Mouse (Mus musculus) CH12F3 (cell line): ENCODE data around the gene Rps6kl1.

Source experiments
- in situ Hi-C: fragments of 300-500 bp; cut with MboI; formaldehyde crosslinking; loops from 2 replicates; pipeline ENCODE4 v1.14.3; 2020; ENCODE audit warnings: low sequenced_read_pairs

The Rps6kl1 gene

DNA sequence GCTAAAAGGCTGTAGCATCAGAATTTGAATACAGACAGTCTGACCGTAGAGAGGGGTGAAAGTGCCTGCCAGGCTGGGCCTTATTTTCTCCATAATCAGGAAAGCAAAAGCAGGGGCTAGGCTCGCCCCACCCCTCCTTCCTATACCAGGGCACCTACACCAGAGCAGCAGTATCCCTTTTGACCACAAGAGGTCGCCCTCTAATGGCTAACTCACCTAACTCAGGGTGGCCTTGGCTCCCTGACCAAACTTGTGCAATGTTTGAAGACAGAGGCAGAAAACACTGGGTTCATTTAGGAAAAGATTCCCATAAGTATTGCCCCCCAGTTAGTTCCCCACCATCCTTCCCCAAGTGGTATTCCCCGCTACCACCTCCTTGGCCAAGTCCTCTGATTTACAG is 8.3 kb downstream of the Rps6kl1 start:
- in situ Hi-C loops, result no loop called here

DNA sequence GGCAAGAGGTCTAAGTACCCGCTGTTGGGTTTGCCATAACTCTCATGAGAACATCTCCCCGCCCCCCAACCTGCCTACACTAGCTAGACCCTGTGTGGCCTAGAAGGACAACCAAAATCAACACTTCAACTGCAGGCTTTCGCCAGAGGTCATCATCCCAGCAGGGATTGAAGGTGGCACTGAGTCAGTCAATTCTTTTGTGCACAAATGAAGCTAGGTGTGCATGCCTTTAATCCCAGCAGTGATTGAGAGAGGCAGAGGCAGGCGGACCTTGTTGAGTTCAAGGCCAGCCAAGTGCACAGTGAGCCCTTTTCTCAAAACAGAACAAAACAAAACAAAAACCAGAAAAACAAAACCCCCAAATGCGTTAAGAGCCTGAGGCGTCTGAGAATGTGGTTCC is 10.0 kb downstream of the Rps6kl1 start:
- in situ Hi-C loops, result no loop called here

DNA sequence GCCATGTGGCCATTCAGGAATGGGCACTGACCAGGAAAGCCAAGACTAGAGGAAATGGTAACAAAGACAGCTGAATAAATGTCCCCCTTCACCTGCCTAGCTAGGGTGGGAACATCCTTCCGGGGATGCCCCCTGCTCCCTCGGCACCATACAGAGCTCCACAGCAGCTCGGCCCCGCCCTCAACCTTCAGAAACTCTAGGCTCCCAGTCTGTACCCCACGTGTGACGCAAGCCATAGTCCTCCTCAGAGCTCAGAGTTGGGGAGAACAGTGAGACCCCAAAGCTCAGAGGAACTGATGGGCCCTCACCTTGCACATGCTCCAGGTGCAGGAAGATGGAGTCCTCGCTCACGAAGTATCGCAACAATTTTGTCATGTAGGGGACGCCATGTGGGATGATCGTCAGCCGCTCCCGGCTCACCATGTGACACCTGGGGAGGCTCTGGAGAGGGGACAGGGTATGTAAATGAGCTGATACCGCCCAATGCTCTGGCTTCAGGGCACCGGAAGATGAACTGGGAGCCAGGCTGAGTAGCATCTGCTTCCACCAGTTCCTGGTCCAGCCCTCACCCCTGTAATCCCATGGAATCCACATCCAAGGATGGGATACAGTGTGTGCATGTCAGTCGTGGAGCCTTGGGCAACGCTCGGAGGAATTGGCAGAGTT is 10.9 kb downstream of the Rps6kl1 start:
- in situ Hi-C loops, result no loop called here

DNA sequence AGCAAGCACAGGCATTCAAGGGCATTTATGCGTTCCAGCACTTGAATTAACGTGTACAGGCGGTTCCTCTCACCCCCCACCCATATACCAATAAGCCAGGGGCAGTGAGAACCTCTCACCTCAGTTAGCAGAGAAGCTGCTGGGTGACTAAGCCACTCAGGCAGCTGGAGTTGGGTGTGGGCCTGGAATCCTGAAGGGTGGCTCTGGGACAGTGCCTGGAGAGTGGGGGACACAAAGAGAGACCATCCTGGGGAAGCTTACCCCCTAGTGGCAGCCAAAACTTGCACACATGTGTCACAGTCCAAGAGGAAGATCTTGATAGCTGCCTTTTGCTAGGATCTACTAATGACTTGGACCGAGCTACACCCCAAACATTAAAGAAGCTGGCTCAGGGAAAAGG is 14.4 kb downstream of the Rps6kl1 start:
- in situ Hi-C loops, result no loop called here

DNA sequence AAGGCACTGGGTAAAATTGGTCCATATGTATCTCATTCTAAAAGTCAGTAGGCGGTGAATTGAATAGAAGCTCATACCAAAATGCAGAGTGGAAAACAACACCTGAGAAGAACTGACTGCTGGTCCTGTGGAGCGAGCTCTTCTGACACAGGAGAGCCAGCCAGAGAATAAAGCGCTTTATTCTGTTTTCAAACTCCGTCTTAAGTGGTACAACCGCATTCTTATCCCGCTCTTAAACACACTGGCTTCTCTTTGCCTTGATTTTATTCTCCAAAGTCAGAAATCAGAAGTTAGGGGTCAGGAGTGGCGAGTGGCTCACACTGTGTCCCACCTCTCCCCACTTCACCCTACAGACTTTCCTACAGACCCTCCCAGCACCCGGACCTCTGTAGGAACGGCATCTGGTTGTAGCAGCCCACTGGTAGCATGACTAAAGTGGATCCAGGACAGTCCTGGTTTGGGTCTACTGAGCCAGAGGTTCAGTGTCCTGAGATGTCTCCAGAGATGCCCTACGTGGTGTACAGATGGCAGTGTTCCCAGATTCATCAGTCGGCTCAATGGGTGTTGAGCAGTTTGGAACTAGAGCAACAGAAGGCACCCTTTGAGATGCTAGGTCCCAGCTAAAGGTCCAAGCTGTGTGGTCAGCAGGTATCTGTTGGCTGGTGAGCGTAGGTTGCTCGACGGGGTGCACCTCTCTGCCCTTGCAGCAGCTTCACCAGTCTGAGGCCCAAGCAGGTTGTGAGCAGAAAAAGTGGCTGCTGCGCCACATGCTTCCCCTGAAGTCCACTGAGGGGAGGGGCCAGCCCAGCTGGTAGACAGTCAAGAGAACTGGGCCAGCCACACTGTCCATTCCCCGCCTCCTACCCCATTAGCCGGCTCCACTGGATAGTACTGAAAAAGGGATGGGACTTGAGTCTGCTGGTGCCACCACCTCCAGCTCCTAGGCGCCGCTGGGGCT is 15.3 kb downstream of the Rps6kl1 start:
- in situ Hi-C loops, result no loop called here

DNA sequence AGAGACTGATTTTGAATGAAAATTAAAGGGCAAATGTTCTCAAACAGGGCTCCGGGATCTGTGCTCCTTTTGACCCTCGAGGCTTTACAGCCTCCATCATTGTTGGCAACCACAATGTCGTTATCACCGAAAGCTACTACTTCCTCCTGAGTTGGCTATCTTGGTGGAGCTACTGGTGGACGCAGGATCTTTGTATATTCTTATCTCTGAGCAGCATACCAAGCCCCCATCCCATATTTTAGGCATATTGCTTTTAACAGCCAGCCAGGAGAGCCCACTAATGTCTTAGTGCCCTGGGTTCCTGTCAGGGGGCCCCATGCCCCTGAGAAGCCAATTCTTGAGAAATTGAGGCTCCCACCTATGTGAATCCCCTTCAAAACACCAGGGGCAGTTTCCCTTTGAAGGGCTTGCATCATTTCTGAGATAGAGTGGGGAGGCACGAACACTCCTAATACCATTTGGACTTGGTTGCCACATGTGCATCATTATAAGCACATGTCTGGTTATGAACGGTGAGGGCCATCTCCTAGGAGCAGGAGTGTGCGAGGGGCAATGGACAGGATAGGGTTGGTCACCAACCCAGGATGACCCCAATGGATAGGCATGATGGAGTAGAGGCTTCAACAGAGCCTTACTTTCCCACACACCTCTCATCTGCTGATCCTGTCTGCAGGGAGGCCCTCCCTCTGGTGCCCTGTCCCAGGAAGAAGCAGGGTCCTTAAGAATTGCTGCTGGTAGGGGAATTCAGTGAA is 16.8 kb downstream of the Rps6kl1 start:
- in situ Hi-C loops, result no loop called here

DNA sequence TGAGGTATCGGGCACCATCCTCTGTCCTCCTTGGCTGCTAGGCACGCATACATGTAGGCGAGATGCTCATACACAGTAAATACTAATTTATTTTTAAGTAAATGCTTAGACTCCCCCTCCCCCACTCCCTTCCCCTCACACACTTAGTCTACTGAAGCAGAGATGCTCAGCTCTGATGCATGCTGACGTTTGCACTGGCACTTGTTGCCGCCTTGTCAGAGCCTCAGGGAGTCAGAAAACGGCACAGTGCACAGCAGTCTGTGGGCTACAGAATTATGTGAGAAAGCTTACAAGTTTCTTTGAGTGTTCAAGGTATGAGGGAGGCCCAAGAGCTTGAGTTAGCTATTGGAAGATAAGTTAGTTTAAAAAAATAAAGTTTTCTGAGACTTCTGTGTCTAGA is 19.7 kb downstream of the Rps6kl1 start:
- in situ Hi-C loops, result no loop called here

DNA sequence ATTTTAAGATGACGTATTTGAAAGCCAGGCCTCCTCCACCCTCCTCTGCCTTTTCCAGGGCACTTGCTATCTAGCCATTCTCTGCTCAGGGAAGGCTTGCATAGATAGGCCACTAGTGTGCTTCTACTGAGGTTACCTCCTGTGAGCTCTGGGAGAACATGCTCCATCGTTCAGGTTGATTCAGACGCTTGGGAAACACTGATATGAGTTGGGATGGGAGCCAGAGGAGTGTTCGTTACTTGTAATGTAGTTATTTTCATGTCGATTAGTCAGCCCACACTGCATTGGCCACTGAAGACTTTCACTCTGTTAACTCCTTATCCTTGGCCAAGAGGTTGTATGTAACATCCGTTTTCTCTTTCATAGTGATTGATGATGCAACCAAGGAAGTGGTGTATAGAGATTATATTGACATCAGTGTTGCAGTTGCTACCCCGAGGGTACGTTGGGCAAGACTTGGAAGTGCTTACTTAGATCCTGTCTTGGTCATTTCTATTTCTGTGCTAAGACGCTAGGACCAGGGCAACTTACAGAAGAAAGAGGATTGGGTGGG is 21.6 kb downstream of the Rps6kl1 start:
- in situ Hi-C loops, result no loop called here

DNA sequence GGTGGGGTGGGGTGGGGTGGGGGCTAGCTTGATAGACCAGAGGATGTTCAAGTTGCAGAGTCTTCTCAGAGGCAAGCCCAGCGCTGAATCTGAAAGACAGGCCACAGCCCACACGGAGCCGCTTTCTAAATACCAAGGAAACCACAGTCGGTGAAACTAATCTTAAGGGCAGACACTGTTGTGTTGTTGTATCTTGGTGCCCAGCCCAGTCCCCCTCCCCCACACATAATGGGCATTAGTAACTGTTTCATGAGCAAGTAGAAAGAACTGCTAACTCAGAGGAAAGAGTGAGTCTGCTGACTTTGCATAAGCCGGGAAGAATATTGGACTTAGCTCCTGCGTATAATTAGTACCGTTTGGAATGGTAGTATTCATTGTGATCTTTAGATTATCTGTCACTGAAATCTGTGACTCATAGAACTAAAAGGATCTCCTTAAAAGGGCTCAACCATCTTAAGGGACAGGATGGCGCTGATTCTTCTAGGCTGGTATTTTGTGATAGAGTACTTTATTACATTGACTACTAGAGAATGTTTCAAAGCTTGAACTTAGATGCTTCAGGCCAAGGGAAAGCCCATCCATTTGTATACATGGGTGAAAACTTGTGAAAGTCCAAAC is 24.0 kb downstream of the Rps6kl1 start:
- in situ Hi-C loops, result no loop called here

DNA sequence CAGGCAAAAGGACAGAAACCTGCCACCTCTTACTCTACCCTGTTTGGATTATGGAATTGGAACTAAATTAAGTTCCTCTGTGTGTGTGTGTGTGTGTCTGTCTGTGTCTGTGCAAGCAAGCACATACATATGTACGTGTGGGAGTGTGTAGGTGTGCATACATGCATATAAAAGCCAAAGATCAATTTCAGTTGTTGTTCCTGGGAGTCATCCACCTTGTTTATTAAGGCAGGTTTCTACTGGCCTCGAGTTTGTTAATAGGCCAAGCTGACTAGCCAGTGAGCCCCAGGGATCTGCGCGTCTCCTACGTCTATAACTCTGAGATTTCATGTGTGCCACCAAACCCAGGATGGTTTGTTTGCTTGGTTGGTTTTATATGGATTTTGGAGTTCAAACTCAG is 26.3 kb downstream of the Rps6kl1 start:
- in situ Hi-C loops, result no loop called here

DNA sequence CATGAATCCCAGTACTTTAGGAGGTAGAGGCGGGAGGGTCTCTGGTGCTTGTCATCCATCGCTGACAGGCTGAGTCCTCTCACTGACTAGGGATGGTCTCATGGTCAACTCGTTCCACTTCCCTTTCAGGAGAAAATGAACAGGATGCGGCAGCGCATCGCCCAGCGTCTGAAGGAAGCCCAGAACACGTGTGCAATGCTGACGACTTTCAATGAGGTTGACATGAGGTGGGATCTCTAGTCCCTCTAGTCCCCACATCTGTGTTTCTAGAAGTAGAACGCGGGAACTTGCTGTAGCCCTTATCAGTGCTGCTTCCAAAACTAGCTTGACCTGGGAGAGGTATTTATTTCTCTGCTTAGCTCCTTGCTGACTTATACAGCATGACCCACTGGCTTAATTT is 27.4 kb downstream of the Rps6kl1 start:
- in situ Hi-C loops, result no loop called here

DNA sequence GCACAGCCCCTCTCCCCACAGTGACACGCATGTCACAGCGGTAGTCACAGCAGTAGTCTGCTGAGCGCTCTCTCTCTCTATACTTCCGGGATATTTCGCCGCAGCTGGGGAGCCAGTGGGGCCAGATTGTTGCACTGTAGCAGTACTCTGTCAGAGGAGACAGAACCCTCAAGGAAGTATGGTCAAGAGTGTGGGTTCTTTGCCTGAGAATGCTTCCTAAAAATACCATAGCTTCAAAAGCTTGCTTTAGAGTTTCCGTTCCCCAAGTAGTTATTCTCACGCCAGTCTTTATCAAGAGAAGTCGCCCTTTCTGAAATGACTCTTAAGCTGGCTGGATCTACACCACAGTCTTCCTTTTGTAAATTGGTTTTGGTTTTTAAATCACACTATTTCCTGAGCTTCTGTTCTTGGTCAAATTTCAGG is 27.9 kb downstream of the Rps6kl1 start:
- in situ Hi-C loops, result no loop called here

DNA sequence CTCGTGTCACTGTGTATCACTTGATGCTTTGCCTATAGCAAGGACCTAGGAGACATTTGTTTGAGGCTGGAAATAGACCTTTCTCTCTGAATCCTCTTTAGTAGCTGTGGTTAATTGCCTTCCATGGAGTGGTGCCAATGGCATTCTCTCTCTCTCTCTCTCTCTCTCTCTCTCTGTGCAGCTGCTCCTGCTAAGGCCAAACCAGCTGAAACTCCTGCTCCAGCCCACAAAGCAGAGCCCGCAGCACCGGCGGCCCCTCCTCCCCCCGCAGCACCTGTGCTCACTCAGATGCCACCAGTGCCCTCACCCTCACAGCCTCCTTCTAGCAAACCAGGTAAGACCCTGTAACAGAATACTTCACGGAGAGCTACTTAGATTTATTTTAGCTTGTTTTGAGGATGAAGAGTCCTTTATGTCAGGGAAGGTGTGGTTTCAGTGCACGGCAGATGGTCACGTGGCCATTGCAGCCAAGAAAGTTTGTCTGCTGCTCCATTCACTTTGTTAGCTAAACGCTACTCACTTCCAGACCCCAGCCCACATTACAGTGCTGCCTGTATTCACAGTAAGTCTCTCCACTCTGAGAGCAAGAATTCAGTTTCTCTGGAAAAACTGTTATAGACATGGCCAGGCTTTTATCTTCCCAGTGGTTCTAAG is 29.1 kb downstream of the Rps6kl1 start:
- in situ Hi-C loops, result no loop called here

DNA sequence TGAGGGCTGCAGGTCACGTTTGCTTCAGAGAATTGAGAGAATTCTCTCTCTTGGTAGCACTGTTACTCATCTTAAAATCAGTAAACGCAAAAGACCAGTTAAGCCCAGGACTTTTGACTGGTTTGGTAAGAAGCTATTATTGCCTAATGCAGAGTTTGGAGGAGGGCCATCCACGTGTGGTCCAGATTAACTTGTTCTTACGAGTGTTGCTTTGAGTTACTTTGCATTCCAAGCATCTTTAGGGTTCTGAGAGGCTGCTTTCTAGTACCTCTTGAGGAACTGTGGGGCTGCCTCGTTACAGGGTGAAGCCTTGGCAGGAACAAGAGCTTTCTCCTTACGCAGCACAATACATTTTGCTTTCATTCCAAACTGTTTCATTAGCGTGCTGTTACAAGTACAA is 35.4 kb downstream of the Rps6kl1 start:
- in situ Hi-C loops, result no loop called here

DNA sequence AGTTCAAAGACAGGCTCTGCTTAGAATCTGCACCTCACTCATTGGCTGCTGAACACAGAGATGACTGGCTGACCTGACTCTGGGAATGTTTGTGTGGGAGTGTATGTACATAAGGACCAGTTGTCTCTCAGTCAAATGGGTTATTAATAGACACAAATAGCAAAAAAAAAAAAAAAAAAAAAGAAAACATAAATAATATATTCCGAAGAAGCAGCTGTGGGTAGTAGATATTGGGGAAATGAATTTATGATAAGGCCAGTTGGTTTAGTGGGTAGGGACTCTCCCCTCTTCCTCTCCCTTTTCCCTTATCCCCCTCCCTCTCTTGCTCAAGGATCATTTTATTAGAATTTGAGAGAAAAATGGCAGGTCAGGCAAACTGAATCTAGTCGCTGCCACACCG is 37.1 kb downstream of the Rps6kl1 start:
- in situ Hi-C loops, result no loop called here

DNA sequence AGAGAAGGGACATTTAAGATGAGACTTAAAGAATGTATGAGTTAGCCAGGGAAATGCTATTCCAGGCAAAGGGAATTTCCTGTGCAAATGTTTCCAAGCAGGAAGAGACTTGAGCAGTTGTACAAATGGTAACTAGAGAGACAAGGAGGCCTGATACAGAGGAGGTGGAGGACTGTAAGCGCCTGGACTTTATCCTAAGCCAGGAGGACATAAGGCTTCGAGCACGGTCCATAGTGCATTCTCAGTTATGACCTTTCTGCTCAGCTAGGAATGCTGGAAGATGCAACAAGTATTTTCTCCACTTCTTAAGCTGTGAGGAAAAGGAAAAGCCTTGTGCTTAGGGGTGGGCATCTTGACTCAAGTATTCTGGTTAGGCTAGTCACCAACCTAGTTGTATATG is 37.7 kb downstream of the Rps6kl1 start:
- in situ Hi-C loops, result no loop called here

DNA sequence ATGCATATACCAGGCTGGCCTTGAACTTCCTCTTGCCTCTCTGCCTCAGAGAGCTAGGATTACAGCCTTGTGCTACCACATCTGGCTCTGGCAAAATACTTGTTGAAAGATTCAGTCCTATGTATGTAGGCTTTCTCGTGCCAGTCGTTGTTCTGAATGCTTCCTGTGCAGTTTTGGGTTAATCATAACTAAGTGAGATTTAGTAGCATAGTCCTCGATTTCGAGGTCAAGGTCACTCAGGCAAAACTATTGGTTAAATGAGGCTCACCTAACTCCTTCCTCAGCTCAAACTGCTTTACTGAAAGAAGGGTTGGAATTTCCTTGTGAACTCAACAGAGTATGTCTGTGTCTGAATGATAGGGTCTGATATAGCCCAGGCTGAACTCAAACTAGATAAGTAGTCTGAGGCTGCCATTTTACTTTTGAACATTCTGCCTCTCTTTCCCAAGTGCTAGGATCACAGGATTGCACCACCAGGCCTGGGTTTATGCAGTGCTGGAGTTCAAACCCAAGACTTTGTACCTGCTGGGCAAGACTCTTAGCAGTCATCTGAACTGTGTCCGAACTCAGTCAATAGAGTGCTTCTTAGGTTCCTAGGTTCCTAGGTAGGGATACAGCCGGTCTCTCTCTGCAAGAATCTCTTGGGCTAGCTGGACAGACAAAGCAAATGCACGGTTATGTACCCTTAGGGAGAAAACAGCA is 38.4 kb downstream of the Rps6kl1 start:
- in situ Hi-C loops, result no loop called here

DNA sequence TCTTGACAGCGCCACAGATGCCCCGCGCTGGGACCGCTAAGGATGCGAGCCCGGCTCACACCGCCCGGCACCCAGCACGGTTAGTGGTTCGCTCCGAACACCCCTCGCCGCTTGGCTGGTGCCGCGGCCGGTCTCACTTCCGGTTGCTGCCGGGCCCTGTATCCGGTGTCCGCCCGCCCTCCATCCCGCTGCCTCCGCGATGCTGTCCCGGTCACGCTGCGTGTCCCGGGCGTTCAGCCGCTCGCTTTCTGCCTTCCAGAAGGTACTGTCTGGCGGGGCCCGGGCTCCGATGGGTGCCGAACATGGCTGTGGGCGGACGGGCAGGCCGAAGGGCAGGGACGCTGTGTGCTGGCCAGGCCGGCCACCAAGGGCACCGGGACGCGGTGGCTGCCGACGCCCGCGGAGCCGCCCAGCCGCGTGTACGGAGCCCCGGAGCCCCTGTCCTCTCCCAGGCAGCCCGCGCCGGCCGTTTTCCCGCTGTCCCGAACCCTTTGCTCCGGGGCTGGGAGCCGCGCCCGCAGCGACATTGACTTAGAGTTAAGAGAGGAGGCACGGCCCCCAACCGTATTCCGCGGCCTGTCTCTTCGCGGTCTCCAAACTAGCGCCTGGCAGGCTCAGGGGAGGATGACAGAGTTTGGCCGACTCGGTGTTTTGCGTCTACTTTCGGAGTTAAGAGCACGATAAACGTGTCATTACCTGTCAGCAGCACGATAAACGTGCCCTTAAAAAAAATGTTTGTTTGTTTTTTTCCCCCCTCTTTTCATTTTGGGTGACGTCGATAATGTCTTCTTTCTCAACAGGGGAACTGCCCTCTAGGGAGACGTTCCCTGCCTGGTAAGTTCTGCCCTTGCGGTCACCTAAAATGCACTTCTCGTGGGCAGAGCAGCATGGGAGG is 40.1 kb downstream of the Rps6kl1 start, which contains the start of the genes Prox2 and Dlst:
Gene Prox2, minus strand, starts transcription at position 62 of the 895 bp plus-strand sequence.
Gene Dlst, plus strand, starts transcription at position 136 of the 895 bp plus-strand sequence.
- in situ Hi-C loops, result no loop called here
